Mouse (Mus musculus): ENCODE results near the gene Ppt2.

DNA sequence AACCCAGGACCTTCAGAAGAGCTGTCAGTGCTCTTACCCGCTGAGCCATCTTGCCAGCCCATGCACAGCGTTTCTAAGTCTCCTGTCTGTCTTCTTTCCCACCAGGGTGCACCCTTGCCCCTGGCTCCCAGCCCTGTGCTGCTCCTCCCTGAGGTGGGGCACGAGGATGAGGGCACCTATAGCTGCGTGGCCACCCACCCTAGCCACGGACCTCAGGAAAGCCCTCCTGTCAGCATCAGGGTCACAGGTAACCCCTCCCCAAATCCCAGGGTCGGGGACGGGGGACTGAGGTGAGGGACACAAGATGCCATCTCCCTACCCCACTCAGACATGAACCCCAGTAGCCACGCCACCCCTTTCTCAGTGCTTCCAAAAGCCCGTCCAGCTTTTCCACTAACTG is 28.4 kb downstream of the Ppt2 start:
- no peak for TF ChIP-seq CTCF (IDR thresholded peaks at IDR 0.05; ENCODE audit: low read depth, low read length)
- no peak for TF ChIP-seq POLR2A (IDR thresholded peaks at IDR 0.05; ENCODE audit: borderline replicate concordance, low read depth, low read length)

Measured in bone marrow macrophage, adult 2 months (primary cell).